Mouse (Mus musculus): ENCODE results near the gene Skint4.

The Skint4 gene

DNA sequence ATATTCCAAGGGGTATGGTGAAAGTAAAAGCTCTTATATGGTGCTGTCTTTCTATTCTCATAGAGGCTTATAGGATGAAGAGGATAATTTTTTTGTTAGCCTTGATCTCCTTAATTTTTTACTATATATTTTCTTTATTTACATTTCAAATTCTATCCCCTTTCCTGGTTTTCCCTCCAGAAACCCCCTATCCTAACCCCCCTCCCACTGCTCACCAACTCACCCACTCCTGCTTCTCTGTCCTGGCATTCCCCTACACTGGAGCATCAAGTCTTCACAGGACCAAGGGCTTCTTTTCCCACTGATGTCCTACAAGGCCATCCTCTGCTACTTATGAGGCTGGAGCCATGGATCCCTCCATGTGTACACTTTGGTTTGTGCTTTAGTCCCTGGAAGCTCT lies at the start of gene Skint4:
TSS of gene Skint4 (plus strand) at position 301 of the 400 bp plus-strand sequence.
- no peak for DNase-seq

All from cerebellum, adult 9-10 months (tissue).